Mouse (Mus musculus): ENCODE results near the gene Mta3. TPM values are rescaled to one million over a fixed set of nuclear protein-coding genes. Genes with fewer than 3 reads are reported as not detected.
A peak's percentile ranks its signal among the peaks of the same experiment; 100 is the strongest.
"Not testable (repeated sequence)": the region's sequence is repeated elsewhere in the genome, so short reads cannot be mapped to it uniquely, and the experiment has no call there.

Mta3 gene
- polyA plus RNA-seq, 1 experiment, result 40.1 TPM

GRCm38 (mm10) chr17:83850458-83850857 lies 144.5 kb downstream of the Mta3 start:
- H3K36me3 ChIP-seq (ENCODE audit: control insufficient read depth, insufficient read depth, low read length), result no peaks in the 10 kb centered on the region
- no peak overlapping the region for H3K27ac ChIP-seq (ENCODE audit: insufficient read depth, low read depth, low read length)

GRCm38 (mm10) chr17:83850864-83851263 lies 144.9 kb downstream of the Mta3 start:
- WGBS, result 79% methylated on average over 5 of the region's 5 CpGs
- Histone ChIP-seq H3K4me3 (ENCODE audit: low read depth, low read length) (no peak overlapping the region), H3K27me3 (ENCODE audit: control insufficient read depth, insufficient read depth, low read length) (no peaks in the 10 kb centered on the region), H3K27ac (ENCODE audit: insufficient read depth, low read depth, low read length) (no peak overlapping the region), H3K4me1 (ENCODE audit: control insufficient read depth, insufficient read depth, insufficient read length, low read length) (peaks cover 16% of the 10 kb centered on the region; the same call in 1 of the 2 replicates), H3K36me3 (ENCODE audit: control insufficient read depth, insufficient read depth, low read length) (no peaks in the 10 kb centered on the region)
- TF ChIP-seq CTCF (IDR thresholded peaks at IDR 0.05; ENCODE audit: extremely low read depth, insufficient read length, insufficient replicate concordance, low read depth, low read length) (no peak), POLR2A (IDR thresholded peaks at IDR 0.05; ENCODE audit: low read depth, low read length) (no peak)

More at GRCm38 (mm10) chr17:83850458-83850857, 144.5 kb downstream of the Mta3 start:
- 20% methylated on average over 9 of the region's 9 CpGs for whole genome bisulfite sequencing
- no peak for TF ChIP-seq POLR2A (IDR thresholded peaks at IDR 0.05; ENCODE audit: low read depth, low read length)
- peak; percentile 95; the same call in 1 of the 2 replicates for TF ChIP-seq CTCF (IDR thresholded peaks at IDR 0.05; ENCODE audit: extremely low read depth, insufficient read length, insufficient replicate concordance, low read depth, low read length)
- Histone ChIP-seq H3K4me1 (ENCODE audit: control insufficient read depth, insufficient read depth, insufficient read length, low read length) (peaks cover 16% of the 10 kb centered on the region; the same call in 1 of the 2 replicates), H3K27me3 (ENCODE audit: control insufficient read depth, insufficient read depth, low read length) (no peaks in the 10 kb centered on the region), H3K4me3 (ENCODE audit: low read depth, low read length) (no peak overlapping the region)

- WGBS, result 46% methylated on average over 3 of the region's 3 CpGs
- TF ChIP-seq POLR2A (IDR thresholded peaks at IDR 0.05; ENCODE audit: low read depth, low read length), result no peak
- TF ChIP-seq CTCF (IDR thresholded peaks at IDR 0.05; ENCODE audit: extremely low read depth, insufficient read length, insufficient replicate concordance, low read depth, low read length), result no peak
Measured at GRCm38 (mm10) chr17:83853831-83854230, 147.9 kb downstream of the Mta3 start.

GRCm38 (mm10) chr17:83854284-83854918 lies 148.4 kb downstream of the Mta3 start:
- Histone ChIP-seq H3K27ac (ENCODE audit: insufficient read depth, low read depth, low read length) (no peak overlapping the region), H3K4me3 (ENCODE audit: low read depth, low read length) (peak overlapping the region; percentile 48), H3K36me3 (ENCODE audit: control insufficient read depth, insufficient read depth, low read length) (no peaks in the 10 kb centered on the region), H3K4me1 (ENCODE audit: control insufficient read depth, insufficient read depth, insufficient read length, low read length) (no peaks in the 10 kb centered on the region), H3K27me3 (ENCODE audit: control insufficient read depth, insufficient read depth, low read length) (no peaks in the 10 kb centered on the region)
- no peak for TF ChIP-seq CTCF (IDR thresholded peaks at IDR 0.05; ENCODE audit: extremely low read depth, insufficient read length, insufficient replicate concordance, low read depth, low read length)
- no peak for TF ChIP-seq POLR2A (IDR thresholded peaks at IDR 0.05; ENCODE audit: low read depth, low read length)
- WGBS, result 17% methylated on average over 12 of the region's 12 CpGs

More at GRCm38 (mm10) chr17:83853831-83854230, 147.9 kb downstream of the Mta3 start:
- no peaks in the 10 kb centered on the region; the same call in 1 of the 2 replicates for H3K4me1 ChIP-seq (ENCODE audit: control insufficient read depth, insufficient read depth, insufficient read length, low read length)
- no peak overlapping the region; the same call in 1 of the 2 replicates for H3K4me3 ChIP-seq (ENCODE audit: low read depth, low read length)
- H3K27me3 ChIP-seq (ENCODE audit: control insufficient read depth, insufficient read depth, low read length), result no peaks in the 10 kb centered on the region
- no peak overlapping the region for H3K27ac ChIP-seq (ENCODE audit: insufficient read depth, low read depth, low read length)
- no peaks in the 10 kb centered on the region for H3K36me3 ChIP-seq (ENCODE audit: control insufficient read depth, insufficient read depth, low read length)

- H3K4me3 ChIP-seq (ENCODE audit: low read depth, low read length), result no peak overlapping the region
- no peak overlapping the region for H3K27ac ChIP-seq (ENCODE audit: insufficient read depth, low read depth, low read length)
- 67% methylated on average over 7 of the region's 7 CpGs for WGBS
- no peaks in the 10 kb centered on the region; the same call in 1 of the 2 replicates for H3K4me1 ChIP-seq (ENCODE audit: control insufficient read depth, insufficient read depth, insufficient read length, low read length)
- no peaks in the 10 kb centered on the region for H3K27me3 ChIP-seq (ENCODE audit: control insufficient read depth, insufficient read depth, low read length)
- TF ChIP-seq POLR2A (IDR thresholded peaks at IDR 0.05; ENCODE audit: low read depth, low read length) (no peak), CTCF (IDR thresholded peaks at IDR 0.05; ENCODE audit: extremely low read depth, insufficient read length, insufficient replicate concordance, low read depth, low read length) (no peak)
- H3K36me3 ChIP-seq (ENCODE audit: control insufficient read depth, insufficient read depth, low read length), result no peaks in the 10 kb centered on the region
Measured at GRCm38 (mm10) chr17:83858413-83858812, 152.4 kb downstream of the Mta3 start.

GRCm38 (mm10) chr17:83859639-83860038 lies 153.7 kb downstream of the Mta3 start:
- 86% methylated on average over 4 of the region's 4 CpGs for WGBS
- no peak overlapping the region for H3K27ac ChIP-seq (ENCODE audit: insufficient read depth, low read depth, low read length)
- H3K36me3 ChIP-seq (ENCODE audit: control insufficient read depth, insufficient read depth, low read length), result no peaks in the 10 kb centered on the region
- TF ChIP-seq CTCF (IDR thresholded peaks at IDR 0.05; ENCODE audit: extremely low read depth, insufficient read length, insufficient replicate concordance, low read depth, low read length) (no peak), POLR2A (IDR thresholded peaks at IDR 0.05; ENCODE audit: low read depth, low read length) (no peak)
- no peak overlapping the region for H3K4me3 ChIP-seq (ENCODE audit: low read depth, low read length)
- no peaks in the 10 kb centered on the region; the same call in 1 of the 2 replicates for H3K4me1 ChIP-seq (ENCODE audit: control insufficient read depth, insufficient read depth, insufficient read length, low read length)
- no peaks in the 10 kb centered on the region for H3K27me3 ChIP-seq (ENCODE audit: control insufficient read depth, insufficient read depth, low read length)

- H3K4me1 ChIP-seq (ENCODE audit: control insufficient read depth, insufficient read depth, insufficient read length, low read length), result no peaks in the 10 kb centered on the region; the same call in 1 of the 2 replicates
- H3K4me3 ChIP-seq (ENCODE audit: low read depth, low read length), result no peak overlapping the region
- H3K27ac ChIP-seq (ENCODE audit: insufficient read depth, low read depth, low read length), result no peak overlapping the region
- H3K27me3 ChIP-seq (ENCODE audit: control insufficient read depth, insufficient read depth, low read length), result no peaks in the 10 kb centered on the region
- no peaks in the 10 kb centered on the region for H3K36me3 ChIP-seq (ENCODE audit: control insufficient read depth, insufficient read depth, low read length)
- TF ChIP-seq POLR2A (IDR thresholded peaks at IDR 0.05; ENCODE audit: low read depth, low read length) (no peak), CTCF (IDR thresholded peaks at IDR 0.05; ENCODE audit: extremely low read depth, insufficient read length, insufficient replicate concordance, low read depth, low read length) (no peak)
- WGBS, result 84% methylated on average over 7 of the region's 7 CpGs
Measured at GRCm38 (mm10) chr17:83860224-83860623, 154.3 kb downstream of the Mta3 start.

- not testable (repeated sequence) for H3K27me3 ChIP-seq (ENCODE audit: control insufficient read depth, insufficient read depth, low read length); H3K4me3 ChIP-seq (ENCODE audit: low read depth, low read length); H3K36me3 ChIP-seq (ENCODE audit: control insufficient read depth, insufficient read depth, low read length); H3K4me1 ChIP-seq (ENCODE audit: control insufficient read depth, insufficient read depth, insufficient read length, low read length); H3K27ac ChIP-seq (ENCODE audit: insufficient read depth, low read depth, low read length)
- 70% methylated on average over 8 of the region's 8 CpGs for WGBS
Measured at GRCm38 (mm10) chr17:83860968-83861367, 155.0 kb downstream of the Mta3 start.
